Mouse (Mus musculus): ENCODE data around the gene Igsf1. TPM values are rescaled to one million over a fixed set of nuclear protein-coding genes. Genes with fewer than 3 reads are reported as not detected.

Gene Igsf1
- not detected in 2 replicates for polyA plus RNA-seq (2012; ENCODE audit: insufficient read depth, insufficient read length, missing spikeins)

DNA sequence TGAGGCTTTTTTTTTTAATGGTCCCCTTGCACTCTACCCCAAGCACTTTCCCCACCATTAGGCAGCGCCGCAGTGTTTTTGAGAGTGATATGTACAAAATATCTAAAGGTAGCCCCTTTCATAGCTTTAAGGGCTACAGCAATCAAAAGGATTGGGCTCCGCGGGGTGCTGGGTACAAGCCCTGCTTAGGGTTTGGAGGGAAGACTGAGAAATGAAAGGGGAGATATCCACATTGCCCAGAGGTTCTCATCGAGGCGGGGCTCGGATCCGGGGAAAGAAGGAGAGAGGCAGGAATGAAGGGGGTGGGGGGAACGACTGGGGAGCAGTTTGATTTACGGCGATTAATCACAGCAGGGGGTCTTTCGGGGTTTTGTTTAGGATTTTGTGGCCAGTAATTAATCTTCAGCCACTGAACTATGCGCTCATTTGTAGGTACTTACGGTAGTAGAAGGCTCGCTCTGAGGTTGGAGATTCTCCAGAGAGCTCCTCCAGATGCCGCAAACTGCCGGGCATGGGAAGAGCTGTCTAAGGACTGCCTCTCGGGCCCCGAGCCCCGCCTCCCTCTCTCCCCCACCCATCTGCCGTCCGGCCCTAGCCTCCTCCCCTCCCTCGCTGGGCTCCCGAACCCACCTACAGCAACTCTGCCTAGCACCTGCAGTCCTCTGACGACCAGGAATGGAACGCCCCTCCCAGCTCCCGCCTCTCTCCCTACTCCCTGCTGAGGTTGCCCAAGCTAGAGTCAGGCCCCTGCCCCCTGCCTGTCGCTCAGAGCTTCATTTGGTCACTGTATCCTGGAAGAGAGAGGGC is at the start of gene Igsf1:
Gene Igsf1 (minus strand): TSS at position 537 of the 807 bp plus-strand sequence.
- no peak for TF ChIP-seq CTCF (IDR thresholded peaks at IDR 0.05; ENCODE audit: low read depth, low read length)
- no peak for TF ChIP-seq POLR2A (IDR thresholded peaks at IDR 0.05; ENCODE audit: borderline replicate concordance, low read depth, low read length)
- no peak within 1 kb of the TSS for H3K4me3 ChIP-seq (ENCODE audit: insufficient read depth, low read length)
- no peaks in the 10 kb centered on the region for H3K4me1 ChIP-seq (ENCODE audit: control insufficient read depth, insufficient read depth, low read length)
- H3K27ac ChIP-seq (ENCODE audit: insufficient read depth, low read depth, low read length), result no peak within 1 kb of the TSS

DNA sequence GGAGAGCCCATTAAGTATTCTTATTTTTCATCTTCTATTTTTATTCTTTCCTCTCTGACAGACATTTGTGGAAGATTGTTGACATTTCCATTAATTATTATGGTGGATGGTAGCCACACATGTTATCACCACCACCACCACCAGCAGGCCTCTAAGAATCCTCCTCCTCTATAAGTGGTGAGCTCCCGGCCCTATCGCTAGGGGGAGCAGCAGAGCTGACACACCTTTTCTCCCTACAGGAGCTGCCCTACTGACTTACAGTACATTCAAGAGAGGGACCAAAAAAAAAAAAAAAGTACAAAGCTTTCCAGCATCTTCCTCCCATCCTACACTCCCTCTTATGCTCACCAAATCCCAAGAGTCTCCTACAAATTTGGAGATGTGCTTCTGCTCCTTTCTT is 26.7 kb downstream of the Igsf1 start:
- Histone ChIP-seq H3K27ac (ENCODE audit: insufficient read depth, low read depth, low read length) (no peak overlapping the region), H3K4me1 (ENCODE audit: control insufficient read depth, insufficient read depth, low read length) (no peaks in the 10 kb centered on the region), H3K4me3 (ENCODE audit: insufficient read depth, low read length) (no peak overlapping the region)
- TF ChIP-seq POLR2A (IDR thresholded peaks at IDR 0.05; ENCODE audit: borderline replicate concordance, low read depth, low read length) (no peak), CTCF (IDR thresholded peaks at IDR 0.05; ENCODE audit: low read depth, low read length) (no peak)

DNA sequence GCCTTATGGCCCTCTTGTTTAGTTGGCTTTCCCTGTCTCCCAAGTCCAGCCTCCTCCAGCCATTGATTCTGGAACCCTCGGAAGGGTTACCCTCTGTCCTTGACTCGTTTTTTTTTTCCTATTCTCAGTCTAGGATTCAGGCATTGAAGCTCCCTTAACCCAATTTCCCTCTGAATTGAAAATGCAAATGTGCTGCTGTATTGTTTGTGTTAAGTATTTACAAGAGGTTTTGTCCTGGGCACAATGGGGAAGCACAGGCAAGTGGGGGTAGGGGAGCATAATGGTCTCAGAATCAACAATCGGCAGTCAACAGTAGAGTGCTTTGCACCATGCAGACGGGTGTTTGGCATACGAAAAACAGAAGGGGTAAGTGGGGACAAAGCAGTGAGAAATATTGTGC is 52.4 kb downstream of the Igsf1 start:
- H3K27ac ChIP-seq (ENCODE audit: insufficient read depth, low read depth, low read length), result no peak overlapping the region
- H3K4me3 ChIP-seq (ENCODE audit: insufficient read depth, low read length), result no peak overlapping the region
- H3K4me1 ChIP-seq (ENCODE audit: control insufficient read depth, insufficient read depth, low read length), result no peaks in the 10 kb centered on the region
- TF ChIP-seq POLR2A (IDR thresholded peaks at IDR 0.05; ENCODE audit: borderline replicate concordance, low read depth, low read length) (no peak), CTCF (IDR thresholded peaks at IDR 0.05; ENCODE audit: low read depth, low read length) (no peak)

DNA sequence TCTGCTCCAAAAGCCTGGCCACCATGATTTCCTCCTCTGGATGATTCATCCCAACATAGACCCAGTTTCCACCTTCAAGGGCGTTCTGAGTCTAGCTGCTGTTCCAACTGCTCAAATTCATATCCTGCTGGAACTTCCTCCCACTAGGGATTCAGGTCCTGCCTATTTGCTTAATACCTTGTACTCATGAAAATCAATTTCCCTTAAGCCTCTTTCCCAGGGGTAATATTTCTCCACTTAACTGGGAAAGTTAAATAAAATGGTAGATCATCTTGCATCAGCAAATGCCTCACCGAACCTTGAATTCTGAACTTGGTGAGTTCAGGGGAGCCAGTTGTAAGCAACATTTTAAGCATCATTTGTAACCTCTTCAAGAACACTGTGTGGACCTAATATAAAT is 62.6 kb downstream of the Igsf1 start, which contains the start of gene Olfr1321:
Gene Olfr1321 (minus strand): TSS at position 101 of the 400 bp plus-strand sequence.
- no peak for TF ChIP-seq CTCF (IDR thresholded peaks at IDR 0.05; ENCODE audit: low read depth, low read length)
- no peak for TF ChIP-seq POLR2A (IDR thresholded peaks at IDR 0.05; ENCODE audit: borderline replicate concordance, low read depth, low read length)
- Histone ChIP-seq H3K27ac (ENCODE audit: insufficient read depth, low read depth, low read length) (no peak within 1 kb of the TSS), H3K4me1 (ENCODE audit: control insufficient read depth, insufficient read depth, low read length) (no peaks in the 10 kb centered on the region), H3K4me3 (ENCODE audit: insufficient read depth, low read length) (no peak within 1 kb of the TSS)

Other genes with a start within 250 kb of the Igsf1 start
- gene Olfr1320, start 125.4 kb downstream of the Igsf1 start, polyA plus RNA-seq (2012; ENCODE audit: insufficient read depth, insufficient read length, missing spikeins), result not detected in 2 replicates
- gene Olfr1321, start 62.7 kb downstream of the Igsf1 start, polyA plus RNA-seq (2012; ENCODE audit: insufficient read depth, insufficient read length, missing spikeins), result not detected in 2 replicates
- 0.13 TPM in 1 of 2 replicates, not detected in the other for gene Olfr1322, start 93.7 kb upstream of the Igsf1 start, polyA plus RNA-seq (2012; ENCODE audit: insufficient read depth, insufficient read length, missing spikeins)
- gene Olfr1323, start 221.6 kb upstream of the Igsf1 start, polyA plus RNA-seq (2012; ENCODE audit: insufficient read depth, insufficient read length, missing spikeins), result not detected in 2 replicates

All from bone marrow macrophage, adult 2 months (primary cell).